Mouse (Mus musculus) fibroblast of lung, adult 2 months (primary cell): ENCODE data around the gene Dusp18.
"Not testable (repeated sequence)": the region's sequence is repeated elsewhere in the genome, so short reads cannot be mapped to it uniquely, and the experiment has no call there.

ENCODE experiments used
- DNase-seq: peaks from one replicate; pipeline ENCODE4 v3.0.0-alpha.2; 2011; ENCODE audit warnings: low read depth

The Dusp18 gene

DNA sequence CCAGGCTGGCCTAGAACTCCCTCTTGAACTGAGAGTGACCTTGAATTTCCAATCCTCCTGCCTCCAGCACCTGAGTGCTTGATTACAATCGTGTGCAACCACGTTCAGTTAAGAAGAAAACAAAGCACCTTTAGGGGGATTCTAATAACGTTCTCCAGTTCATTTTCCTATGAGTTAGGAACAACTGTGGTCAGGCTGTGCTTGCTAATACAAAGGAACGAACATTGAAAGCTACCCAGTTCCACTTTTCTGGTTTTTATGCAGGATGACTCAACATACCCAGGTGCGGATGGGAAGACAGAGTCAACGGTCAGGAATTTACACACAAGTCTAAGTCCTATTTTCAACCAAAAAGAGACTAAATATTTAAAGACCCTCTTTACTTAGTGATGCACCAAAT, 1.1 kb upstream of the Dusp18 start:
- no peak for DNase-seq

DNA sequence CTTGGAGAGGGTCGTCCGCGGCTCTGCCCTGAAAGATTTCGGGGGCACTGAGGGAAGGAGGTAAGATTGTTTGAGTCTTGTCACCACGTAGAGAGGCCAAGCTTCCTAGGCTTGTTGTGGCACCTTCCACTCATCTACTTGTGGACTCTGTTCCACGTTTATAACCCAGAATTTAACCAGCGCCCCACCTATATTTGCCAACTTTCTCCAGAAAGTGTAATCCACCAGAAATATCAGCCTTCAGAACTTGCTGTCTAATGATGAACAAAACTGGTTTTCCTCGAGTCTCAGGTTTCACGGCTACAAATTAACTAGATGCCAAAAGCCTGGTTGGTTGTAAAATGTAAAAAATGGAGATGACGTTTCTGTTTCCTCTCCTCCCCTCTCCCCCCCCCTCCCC, 418 bp downstream of the Dusp18 start:
- no peak for DNase-seq

DNA sequence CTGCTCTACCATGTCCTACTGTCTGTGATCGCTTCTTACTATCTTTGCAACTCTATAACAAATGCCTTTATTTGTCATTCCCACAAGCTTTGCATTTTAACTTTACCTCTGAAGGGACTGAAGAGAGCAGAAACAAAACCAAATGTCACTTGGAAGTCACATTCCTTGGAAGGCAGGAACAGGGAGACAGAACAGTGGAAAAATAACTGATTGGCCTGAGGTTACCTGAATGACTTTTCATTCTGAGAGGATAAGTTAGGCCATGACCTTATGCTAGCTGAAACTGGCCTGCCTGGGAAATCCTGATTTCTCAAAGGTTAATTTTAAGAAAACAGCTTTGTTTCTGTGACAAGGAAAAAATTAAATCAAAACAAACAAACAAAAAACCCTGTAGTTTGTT, 893 bp downstream of the Dusp18 start:
- no peak for DNase-seq

DNA sequence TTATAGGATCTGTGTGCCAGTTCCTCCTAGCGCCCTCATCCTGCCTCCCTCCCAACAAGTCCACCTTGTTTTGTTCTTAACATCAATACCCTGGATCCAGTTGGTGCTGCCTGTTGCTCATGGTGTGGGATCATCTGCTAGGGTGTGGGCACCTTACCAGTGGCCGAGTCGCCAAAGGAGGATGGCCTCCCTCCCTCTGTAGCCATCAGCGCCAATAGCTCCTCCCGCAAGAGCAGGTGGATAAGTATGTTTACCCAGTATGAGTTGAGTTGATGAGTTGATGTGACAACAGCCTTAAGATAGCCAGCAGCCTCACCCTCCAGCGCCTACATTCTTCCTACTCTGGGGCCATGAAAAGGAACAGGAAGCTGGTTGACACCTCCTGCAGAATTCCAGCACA, 5.3 kb downstream of the Dusp18 start:
- no peak for DNase-seq

DNA sequence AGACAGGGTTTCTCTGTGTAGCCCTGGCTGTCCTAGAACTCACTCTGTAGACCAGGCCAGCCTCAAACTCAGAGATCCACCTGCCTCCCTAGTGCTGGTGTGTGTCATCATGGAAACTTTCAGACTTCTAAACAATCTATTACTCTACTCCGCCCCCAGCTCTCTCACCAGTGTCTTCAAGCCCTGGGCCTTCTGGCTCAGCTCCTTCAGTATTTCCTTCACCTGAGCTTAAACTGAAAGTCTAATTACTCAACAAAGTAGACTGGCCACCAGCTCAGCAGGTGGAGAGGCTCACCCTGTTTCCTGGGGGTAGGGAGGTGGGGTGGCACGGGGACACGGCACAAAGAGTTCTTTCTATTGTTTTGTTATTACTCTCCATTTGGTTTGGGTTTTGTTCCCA, 7.5 kb downstream of the Dusp18 start:
- DNase-seq: no peak

DNA sequence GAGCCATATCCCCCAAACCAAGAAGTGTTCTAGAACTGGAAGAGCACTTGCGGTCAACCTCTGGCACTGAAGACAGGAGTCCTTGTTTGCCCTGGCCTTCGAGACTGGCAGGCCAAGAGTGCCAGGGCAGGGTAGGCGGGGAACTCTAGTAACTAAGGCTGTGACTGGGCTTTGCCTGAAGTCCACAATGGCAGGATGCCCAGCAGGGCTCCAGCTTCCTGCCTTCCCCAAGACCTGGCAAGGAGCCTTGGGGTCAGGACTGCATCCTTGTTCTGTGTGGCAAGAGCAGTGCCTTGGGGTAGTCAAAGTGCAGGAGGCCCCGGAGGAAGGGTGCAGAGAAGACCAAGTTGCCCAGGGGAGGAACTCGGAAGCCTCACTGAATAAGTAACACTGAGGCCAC, 8.0 kb downstream of the Dusp18 start:
- peak; percentile 90 for DNase-seq

DNA sequence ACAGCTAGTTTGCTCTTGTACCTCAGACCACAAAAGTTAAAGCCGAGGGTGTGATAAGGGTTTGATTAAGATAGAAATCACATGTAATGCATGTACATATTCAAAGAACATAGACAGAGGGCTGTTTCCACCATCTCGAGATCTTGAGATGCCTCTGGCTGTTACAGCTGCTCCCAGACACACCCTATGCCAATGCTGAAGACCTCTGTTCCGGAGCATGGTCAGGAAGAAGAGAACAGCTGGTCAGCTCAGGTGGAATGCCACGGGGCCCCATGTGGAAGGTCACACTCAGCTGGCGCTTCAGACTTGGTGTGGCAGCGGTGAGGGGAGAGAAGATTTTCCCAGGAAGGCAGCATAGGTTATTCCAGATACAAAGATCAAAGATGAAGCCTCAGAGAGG, 9.6 kb downstream of the Dusp18 start:
- DNase-seq: no peak

DNA sequence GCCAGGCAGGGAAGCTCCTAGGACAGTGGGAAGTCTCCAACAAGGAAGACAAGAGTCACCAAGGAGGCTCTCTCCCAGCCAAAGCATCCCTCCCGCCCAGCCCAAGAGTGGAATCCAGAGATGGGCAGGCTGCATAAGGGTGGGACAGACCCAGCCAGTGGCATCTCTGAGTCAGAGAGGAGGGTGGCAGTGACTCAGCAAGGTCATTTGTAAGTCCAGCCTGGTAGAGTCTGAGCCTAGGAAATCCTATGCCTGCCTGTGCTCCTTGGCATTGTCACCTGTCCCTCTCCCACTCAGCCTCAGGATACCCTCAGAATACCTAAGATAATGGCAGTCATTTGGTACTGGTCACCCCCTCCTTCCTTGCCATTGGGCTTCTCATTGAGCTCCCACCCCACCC, 10.4 kb downstream of the Dusp18 start:
- DNase-seq: no peak

DNA sequence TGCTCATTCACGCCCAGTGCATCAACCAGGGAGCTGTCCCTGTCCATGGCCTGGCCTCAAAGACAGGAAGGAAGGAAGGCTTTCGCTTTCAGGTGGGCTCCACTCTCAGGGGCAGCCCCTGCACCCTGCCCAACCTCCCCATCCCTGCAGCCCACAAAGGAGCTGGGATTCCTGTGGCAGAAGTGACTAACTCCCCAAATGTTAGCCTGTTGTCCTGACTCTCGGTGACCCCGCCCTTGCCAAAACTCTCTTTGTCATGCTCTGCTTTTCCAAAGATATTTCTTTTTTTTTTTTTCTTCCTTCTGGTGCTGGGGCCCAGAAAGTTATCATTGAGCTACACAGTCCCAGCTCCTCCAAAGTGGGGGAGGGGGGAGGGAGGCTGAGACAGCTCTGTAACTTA, 14.2 kb downstream of the Dusp18 start:
- DNase-seq: no peak

DNA sequence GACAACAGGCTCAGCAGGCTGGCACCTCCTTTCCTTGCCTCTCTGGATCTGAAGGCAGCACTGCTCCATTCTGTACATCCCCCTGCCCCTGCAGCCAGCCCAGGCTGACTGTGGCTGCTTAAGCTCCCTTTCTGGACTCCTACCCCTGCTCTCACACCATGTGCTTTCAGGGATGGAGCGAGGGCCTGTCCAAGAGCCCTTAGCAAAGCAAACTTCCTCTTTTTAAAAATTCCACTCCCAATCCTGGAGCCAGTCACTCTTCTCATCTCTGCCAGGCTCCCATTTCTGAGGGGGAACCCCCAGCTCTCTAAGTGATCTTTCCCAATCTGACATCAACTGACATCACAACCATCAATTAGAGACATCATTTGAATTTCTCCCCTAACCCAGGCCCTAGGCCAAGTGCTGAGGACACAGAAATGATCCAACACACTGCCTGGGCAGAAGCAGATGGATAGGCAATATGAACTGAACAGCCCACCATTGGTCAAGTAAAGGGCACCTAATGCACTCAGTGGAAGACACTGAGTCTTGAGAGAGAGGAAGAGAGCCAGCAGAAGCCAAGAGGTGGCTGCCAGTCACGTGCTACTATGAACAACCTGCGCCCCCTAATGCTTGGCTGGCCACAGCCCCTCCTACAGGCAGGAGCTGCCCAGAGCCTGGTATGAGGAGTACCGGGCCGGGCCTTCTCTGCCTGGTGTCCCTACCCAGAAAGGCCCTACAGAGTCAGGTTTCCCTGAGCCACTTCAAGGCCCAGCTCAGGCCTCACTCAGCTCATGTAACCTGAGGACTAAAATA, 15.7 kb downstream of the Dusp18 start:
- no peak for DNase-seq

DNA sequence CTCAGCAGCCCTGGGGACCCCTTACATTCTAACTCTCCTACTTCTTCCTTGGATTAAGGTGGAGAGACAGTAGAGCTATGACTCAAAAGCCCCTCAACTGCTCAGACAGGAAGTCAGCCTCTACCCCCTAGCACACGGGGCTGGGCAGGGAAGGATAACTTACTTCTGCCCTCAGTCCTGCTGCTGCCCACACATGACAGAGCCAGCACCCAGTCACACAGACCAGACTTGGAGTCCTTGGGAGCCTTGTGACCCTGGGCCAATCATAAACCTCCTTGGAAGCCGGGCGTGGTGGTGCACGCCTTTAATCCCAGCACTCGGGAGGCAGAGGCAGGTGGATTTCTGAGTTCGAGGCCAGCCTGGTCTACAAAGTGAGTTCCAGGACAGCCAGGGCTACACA, 16.4 kb downstream of the Dusp18 start:
- not testable (repeated sequence) for DNase-seq

DNA sequence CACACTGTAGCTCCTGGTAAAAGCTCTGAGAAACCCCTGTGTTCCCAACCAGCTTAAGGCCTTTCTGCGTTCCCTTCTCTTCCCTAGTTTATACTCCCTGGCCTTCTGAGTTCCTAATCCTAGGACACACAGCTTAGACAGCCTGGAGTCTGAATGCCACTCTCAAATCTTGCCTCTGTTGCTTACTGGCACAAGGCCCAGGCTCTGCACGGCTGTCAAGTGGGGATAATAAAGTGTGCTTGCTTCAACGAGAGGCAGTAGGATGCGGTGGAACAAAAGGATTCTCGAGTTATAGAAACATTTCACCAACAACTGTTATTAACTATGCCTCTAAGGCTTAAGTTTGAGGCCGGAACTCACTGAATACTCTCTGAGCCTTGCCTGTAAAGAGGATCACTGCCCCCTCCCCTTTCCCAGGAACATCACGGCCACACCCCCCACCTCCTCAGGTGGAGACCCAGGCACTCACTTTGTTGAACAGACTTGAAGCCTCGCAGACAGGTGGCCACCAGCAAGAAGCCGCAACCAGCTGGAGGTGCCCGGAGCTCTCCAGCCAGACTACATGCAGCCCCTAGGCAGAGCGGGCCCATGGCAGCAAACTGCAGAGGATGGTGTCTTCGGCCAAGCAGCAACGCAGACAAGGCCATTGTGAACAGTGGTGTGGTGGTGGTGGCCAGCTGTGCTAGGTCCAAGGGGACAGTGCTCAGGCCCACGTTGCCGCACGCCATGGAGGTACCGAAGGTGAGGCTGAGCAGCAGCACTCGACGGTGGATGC, 17.2 kb downstream of the Dusp18 start:
- DNase-seq: no peak

DNA sequence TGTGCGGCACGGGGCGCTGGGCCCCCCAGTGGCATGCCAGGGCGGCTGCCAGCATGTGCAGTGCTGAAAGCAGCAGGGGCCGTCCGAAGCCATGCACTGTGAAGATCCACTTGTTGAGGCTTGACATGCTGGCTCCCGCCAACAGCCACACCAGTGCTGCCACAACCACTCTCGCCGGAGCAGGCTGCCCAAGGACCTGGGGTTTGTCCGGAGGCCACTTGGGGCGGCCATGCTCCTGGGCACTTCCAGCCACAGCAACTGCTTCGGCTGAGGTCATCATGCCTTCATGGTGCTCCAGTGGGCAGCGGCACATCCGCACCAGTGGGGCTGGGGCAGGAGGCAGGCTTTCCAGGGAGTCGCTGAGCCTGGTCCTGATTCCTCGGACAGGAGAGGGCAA, 17.8 kb downstream of the Dusp18 start:
- no peak for DNase-seq

DNA sequence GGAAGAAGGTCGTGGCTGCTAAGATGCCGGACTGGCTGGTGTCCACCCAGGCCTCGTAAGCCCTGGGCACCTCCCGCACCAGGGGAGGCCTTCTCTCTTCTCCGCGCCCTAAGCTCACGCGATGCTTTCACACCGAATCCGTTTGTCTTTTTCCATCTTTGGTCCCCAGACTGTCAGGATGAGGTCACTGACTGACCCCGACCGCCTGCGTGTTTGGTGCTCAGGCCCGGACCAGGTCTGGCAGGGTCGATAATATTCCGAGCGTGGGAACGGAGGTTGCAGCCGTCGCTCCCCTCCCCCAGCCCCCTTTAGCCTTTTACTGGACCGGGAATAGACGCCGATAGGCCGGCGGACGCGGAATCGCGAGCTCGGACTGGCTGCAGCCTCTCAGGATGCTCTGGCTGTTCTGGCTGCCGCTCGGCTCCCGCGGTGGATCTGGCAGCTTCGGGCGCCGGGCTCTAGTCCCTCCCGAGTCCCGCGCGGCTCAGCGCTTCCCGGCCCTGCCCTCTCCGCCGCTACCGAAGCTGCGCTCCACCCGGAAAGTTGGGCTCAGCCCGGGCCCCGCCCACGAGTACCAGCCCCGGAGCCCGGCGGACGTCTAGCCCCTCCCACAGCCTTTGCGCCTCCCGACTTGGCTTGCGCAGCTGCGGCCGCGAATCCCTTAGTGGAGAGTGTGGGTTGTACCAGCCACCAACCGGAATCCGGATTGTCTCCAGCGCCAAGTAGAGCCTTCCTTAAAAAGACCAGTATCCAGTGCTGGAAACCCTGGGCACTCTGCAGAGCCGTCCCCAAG, 18.5 kb downstream of the Dusp18 start:
- DNase-seq: peak; percentile 91

DNA sequence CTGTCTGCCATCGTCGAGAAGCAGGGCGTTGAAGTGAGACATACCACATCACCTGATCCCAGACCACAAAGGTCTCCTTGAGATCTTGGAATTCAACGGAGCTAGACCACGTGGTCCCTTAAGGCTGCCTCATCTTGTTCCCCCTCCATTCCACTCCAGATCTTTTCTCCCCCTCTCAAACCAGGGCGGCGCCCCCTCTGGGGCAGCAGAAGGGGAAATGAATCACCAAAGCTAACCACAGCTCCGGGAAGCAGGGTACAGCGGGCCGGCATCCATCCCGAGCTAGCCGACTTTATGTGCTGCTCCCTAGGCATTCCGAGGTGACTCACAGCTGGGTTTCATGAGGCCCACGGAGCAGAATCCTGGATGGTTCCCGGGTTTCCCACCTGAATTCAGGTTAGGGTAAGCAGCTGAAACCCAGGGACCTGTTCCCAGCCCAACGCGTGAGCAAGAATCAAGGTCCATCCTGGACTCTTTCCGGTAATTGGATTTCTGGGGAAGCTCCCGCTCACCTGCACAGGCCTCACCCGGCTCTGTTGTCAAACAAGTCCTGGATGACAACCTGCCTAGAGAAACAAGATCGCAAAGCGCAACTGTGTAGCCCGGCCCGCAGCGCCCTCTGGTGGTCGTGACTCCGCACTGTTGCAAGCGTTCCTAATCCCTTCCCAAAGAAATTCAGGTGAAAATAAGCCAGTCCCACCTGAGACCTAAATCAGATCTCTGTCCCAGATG, 19.2 kb downstream of the Dusp18 start, which contains the start of gene Slc35e4:
TSS of gene Slc35e4 (minus strand) at position 556 of the 732 bp plus-strand sequence.
- DNase-seq: peak; percentile 92

DNA sequence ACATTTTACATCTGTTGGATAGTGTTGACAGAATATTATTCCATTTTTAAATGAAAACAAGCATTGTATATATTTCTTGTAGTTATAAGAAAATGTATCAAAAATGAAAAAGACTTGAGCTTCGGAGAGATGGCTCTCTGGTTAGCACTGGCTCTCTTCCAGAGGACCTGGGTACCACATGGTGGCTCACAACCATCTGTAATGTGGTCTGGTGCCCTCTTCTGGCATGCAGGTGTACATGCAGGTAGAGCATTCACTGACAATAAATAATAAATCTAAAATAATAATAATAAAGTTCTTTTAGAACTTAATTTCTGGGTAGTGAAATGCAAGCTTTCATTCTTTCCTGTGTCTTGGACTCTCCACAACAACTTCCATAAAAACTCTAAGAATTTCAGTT, 23.7 kb downstream of the Dusp18 start:
- no peak for DNase-seq

DNA sequence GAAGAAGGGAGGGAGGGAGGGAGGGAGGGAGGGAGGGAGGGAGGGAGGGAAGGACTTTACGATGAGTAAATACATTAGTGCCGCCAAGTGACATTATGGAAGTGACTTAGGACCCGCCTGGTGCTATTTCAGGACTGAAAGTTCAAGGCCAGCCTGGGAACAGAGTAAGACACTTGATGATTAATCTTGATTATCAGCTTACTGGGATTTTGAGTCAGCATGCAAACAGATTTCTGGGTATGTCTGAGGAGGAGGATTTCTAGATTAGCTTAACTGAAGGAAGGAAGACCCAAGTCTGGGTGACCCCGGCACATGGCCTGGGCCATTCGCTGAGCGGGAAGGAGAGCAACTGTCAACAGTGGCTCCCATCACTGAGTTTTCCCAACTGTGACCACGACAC, 25.4 kb downstream of the Dusp18 start:
- DNase-seq: no peak

DNA sequence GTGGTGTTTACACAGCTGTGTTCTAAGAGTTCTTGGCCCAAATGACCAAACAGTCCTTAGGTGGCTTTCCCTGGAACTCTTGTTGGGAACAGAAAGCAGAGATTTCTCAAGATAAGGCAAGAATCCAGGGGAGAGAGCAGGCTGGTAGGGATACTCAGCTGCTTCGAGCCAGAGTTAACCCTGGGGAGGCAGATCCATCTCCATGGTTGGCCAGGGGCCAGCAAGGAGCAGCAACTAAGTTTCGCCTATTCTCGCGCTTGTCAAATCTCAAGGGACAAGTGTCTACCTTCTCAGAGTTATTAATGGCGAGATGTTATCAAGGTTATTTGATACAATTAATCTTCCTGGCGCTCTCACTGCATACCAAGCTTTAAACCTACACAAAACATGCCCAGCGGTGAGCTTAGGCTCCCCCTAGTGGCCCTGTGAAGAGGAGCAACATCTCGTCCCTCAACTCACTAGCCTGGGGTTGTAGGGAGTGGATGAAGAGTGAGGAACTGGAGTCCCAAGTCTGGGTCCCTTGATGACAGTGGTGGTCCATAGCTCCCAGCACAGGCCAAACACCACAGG, 26.3 kb downstream of the Dusp18 start:
- DNase-seq: no peak

DNA sequence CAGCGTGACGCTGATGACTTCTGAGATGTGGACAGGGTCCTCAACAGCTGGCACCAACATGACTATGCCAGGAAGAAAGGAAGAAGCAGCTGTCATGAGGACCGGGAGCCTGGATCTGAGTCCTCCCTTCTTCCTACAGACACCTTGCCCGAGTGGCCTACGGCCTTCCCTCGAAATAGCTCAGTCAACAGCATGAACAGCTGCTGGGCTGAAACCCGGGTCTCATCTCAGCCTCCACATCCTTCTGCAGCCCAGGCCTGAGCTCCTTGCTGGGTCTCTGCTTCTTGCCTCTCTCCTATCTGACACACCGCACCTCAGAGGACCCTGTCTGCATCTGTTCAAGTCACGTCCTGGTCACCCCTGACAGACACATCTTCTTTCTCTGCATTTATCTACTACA, 27.1 kb downstream of the Dusp18 start:
- no peak for DNase-seq

DNA sequence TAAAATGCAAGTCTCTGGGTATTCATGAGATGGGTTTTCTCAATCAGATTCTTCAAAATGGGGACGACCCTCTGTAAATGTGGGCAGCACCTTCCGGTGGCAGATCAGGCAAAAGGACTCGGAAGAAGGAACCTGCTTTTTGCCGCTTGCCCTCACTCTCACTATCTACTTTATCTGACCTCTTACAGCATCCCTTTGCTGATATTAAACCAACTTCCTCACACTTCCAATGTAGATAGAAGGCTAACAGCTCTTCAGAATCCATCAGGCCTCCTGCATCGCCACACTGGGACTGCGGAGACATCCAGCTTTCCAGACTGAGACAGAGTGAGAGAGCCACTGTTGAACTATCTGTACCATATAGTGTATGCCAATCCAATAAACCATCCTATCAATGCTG, 27.7 kb downstream of the Dusp18 start:
- DNase-seq: no peak

DNA sequence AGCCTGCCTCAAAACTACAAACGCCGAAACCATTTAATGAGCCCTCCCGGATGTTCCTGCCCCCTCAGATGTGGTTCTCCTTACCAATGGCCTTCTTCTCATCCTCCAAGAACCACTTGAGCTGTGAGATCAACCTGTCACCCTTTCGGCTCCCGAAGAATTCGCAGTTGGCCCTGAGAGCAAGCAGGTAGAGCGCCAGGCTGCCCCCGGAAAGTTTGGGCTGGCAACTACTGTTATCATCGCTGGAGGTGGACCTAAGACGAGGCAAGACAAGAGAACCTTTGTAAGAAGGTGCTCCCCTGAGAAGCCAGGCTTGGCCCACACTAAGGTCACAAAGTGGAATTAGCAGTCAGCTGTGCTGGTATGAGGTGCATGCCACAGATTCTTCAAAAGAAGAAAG, 30.9 kb downstream of the Dusp18 start:
- DNase-seq: no peak

DNA sequence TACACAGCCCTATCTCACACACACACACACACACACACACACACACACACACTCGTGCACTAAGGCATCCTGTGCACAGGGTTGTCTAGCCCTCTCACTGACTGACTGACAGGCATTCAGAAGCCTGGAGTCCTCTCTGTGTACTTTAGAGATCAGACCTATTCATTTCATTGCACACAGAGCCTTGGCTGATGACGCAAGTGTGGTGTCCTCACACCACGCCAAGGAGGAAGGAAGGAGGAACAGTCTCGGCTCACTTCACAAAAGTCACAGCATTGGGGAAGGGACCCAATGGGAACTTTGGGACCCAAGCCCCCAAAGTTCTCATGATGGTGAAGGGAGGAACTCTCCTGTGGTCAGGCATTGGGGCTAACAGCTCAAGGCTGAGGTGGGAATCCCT, 35.0 kb downstream of the Dusp18 start:
- no peak for DNase-seq
